Mouse (Mus musculus): ENCODE results near the gene Vsx1. TPM values are rescaled to one million over a fixed set of nuclear protein-coding genes. Genes with fewer than 3 reads are reported as not detected.

The Vsx1 gene
- polyA plus RNA-seq (2012; rRNA removed), result 0.05 and 0.10 TPM in 2 replicates

GRCm38 (mm10) chr2:150689223-150689800 lies at the start of gene Vsx1:
Gene Vsx1, minus strand, starts transcription at chr2:150689360.

GRCm38 (mm10) chr2:150667820-150668766 lies 21.1 kb downstream of the Vsx1 start, which contains the start of gene Acss1:
Gene Acss1, minus strand, starts transcription at chr2:150668500.

Other genes starting within 250 kb of the Vsx1 start
- gene Zfp442, start 237.9 kb downstream of the Vsx1 start, polyA plus RNA-seq (2012; rRNA removed), result 1.4 and 1.5 TPM in 2 replicates
- gene Zfp345, start 204.3 kb downstream of the Vsx1 start, polyA plus RNA-seq (2012; rRNA removed), result 0.01 and 0.03 TPM in 2 replicates
- 0.12 and 0.21 TPM in 2 replicates for gene Cst7, start 118.9 kb downstream of the Vsx1 start, polyA plus RNA-seq (2012; rRNA removed)
- gene Apmap, start 80.8 kb downstream of the Vsx1 start, polyA plus RNA-seq (2012; rRNA removed), result 53.4 and 56.0 TPM in 2 replicates
- 18.6 and 25.1 TPM in 2 replicates for gene Acss1, start 20.9 kb downstream of the Vsx1 start, polyA plus RNA-seq (2012; rRNA removed)
- 44.4 and 48.1 TPM in 2 replicates for gene Entpd6, start 59.7 kb upstream of the Vsx1 start, polyA plus RNA-seq (2012; rRNA removed)
- 63.7 and 69.0 TPM in 2 replicates for gene Pygb, start 97.4 kb upstream of the Vsx1 start, polyA plus RNA-seq (2012; rRNA removed)
- 60.9 and 62.6 TPM in 2 replicates for gene Abhd12, start 215.4 kb upstream of the Vsx1 start, polyA plus RNA-seq (2012; rRNA removed)
- 24.8 and 32.3 TPM in 2 replicates for gene Gins1, start 216.0 kb upstream of the Vsx1 start, polyA plus RNA-seq (2012; rRNA removed)